Mouse (Mus musculus): ENCODE measurements at regions not wholly inside any gene's neighbourhood (a gene's known extent, or its start where the extent isn't known, plus 50 kb on each side); places are given as distances from the start of the nearest gene placed in this dataset.

- DNase-seq (ENCODE audit: extremely low read depth, low read depth) = peak; percentile 9
Measured at GRCm38 (mm10) chrX:109811824-109812223, 615.3 kb downstream of the Gm6377 start.

DNA sequence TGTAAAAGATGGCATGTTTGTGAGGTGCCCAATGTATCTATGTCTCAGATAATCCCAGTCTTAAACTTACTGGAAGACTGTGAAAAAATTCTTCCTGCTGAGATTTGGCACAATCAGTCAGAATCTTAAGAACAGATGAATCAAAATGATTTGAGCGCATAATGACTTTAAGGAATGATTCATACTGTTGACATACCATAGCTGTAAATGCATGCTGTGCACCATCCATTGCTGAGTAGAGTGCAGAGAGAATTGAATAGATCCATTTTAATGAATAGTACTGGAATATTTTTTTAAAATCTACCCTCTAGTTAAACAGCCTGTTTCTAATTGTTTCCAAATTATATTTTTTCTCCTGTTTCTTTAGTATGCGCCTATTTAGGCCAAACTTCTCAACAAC, 645.5 kb downstream of the Gm6377 start:
- no peak for DNase-seq (ENCODE audit: extremely low read depth, low read depth)

DNA sequence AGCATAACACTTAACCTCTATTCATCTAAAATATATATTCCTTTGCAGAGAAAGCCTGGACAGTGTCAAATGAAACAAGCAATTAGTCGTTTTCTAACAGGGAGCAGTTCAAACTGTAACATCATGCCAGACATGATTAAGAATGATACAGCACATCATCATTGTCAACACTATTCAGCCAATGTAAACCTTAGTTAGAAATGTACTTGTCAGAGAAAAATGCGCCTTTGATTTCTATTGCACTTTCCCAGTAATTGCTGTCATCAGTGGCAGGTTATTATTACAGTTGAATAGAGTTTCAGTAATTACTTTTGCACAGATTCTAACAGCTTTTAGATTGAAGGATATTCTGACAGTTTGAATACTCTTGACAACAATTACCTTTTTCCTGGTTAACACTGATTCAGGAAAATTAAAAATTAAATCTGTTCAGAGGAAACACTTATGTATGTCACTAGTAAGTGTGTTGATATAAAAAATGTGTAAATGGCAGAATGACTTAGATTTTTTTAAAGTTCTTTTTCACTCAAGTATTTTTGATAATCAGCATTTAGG, 648.6 kb downstream of the Gm6377 start:
- no peak for DNase-seq (ENCODE audit: extremely low read depth, low read depth)

- no peak for DNase-seq (ENCODE audit: extremely low read depth, low read depth)
Measured at GRCm38 (mm10) chrX:109885572-109885971, 689.0 kb downstream of the Gm6377 start.

DNA sequence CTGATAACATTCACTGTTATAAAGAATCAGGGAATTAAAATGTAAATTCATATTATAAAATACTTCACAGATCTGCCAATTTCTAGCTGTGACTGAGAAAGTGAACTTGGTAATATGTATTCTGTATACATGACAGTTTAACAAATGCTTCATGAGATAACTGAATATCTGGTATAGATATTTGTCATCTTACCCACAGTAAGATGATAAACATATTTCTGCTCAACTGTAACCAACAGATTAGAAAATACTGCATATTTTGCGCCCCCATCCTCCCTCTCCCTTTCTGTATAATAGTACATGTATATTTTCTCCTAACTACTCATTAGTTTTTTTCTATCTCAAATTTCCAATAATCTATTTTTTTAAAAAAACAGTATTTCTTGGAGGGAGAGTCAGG, 703.5 kb downstream of the Gm6377 start:
- DNase-seq (ENCODE audit: extremely low read depth, low read depth) = no peak

GRCm38 (mm10) chrX:109931130-109931529, 734.6 kb downstream of the Gm6377 start:
- DNase-seq (ENCODE audit: extremely low read depth, low read depth) = no peak

DNA sequence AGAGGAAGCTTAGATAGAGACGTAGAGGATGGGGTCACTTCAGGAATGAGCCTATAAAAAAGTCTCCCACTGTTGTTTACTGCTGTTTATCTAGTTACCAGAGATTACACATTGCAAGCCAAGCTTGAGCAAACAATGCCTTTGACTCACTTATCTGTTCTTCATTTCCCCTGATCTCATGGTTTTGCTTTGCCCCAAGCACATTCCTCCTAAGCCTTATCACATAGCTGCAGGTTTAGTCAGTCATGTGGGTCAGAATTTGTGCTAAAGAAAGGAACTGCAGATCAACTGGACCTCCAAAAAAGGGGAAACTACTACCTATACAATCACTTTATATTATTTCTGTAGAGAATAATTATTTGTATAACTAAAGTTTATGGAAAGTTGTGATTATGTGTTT, 758.0 kb downstream of the Gm6377 start:
- peak; percentile 6 for DNase-seq (ENCODE audit: extremely low read depth, low read depth)

GRCm38 (mm10) chrX:109969863-109970262, 773.3 kb downstream of the Gm6377 start:
- DNase-seq (ENCODE audit: extremely low read depth, low read depth) = no peak

- DNase-seq (ENCODE audit: extremely low read depth, low read depth) = no peak
Measured at GRCm38 (mm10) chrX:110005221-110005620, 808.7 kb downstream of the Gm6377 start.
